Mouse (Mus musculus): ENCODE measurements at regions not wholly inside any gene's neighbourhood (a gene's known extent, or its start where the extent isn't known, plus 50 kb on each side); places are given as distances from the start of the nearest gene placed in this dataset.

- DNase-seq = no peak
Observed at GRCm38 (mm10) chr4:92833835-92834234, 501.5 kb downstream of the Tusc1 start.

GRCm38 (mm10) chr4:92831181-92831715, 504.1 kb downstream of the Tusc1 start:
- DNase-seq = no peak

- peak; percentile 2 to 27 for DNase-seq
Observed at GRCm38 (mm10) chr4:92827831-92828230, 507.5 kb downstream of the Tusc1 start.

- no peak for DNase-seq
Observed at GRCm38 (mm10) chr4:92827405-92827804, 507.9 kb downstream of the Tusc1 start.

GRCm38 (mm10) chr4:92826981-92827380, 508.3 kb downstream of the Tusc1 start:
- DNase-seq = no peak

GRCm38 (mm10) chr4:92788157-92788556, 547.2 kb downstream of the Tusc1 start:
- DNase-seq = no peak

- no peak for DNase-seq
Observed at GRCm38 (mm10) chr4:92778076-92778475, 557.2 kb downstream of the Tusc1 start.

- DNase-seq = peak; percentile 5 to 12
Observed at GRCm38 (mm10) chr4:92748070-92748469, 556.5 kb upstream of the Gm12666 start.

GRCm38 (mm10) chr4:92746233-92746632, 554.7 kb upstream of the Gm12666 start:
- no peak for DNase-seq

- no peak for DNase-seq
Observed at GRCm38 (mm10) chr4:92702755-92703154, 511.2 kb upstream of the Gm12666 start.
